ENCODE assay signal across 10 mouse cellular contexts in genomic region chr8:118285596-118286281, GRCm38 (mm10). TPM values are rescaled to one million over a fixed set of nuclear protein-coding genes. Genes with fewer than 3 reads are reported as not detected.
DNase-seq lines count a peak whose midpoint lies in the region; ATAC-seq lines count a peak whose summit lies in the region.
"Had no signal": no experiment of that assay in that cellular context is flagged by ENCODE, and none has a peak within 500 bp of the region (broad histone marks: within the 10 kb centered on the region; RNA-seq: fewer than 3 reads in every experiment).

No protein-coding gene starts in this region.

- H3K4me1 ChIP-seq in heart, embryonic 13.5 days: peaks cover 77% of the 10 kb centered on the region
- H3K4me1 ChIP-seq in midbrain, embryonic 16.5 days (ENCODE audit: control insufficient read depth, insufficient read depth, low read length): peaks cover 16% of the 10 kb centered on the region
- H3K4me1 ChIP-seq: liver, embryonic 15.5 days had no signal

- H3K4me2 ChIP-seq in heart, embryonic 13.5 days: peak overlapping the region; percentile 89
- peak overlapping the region; percentile 73 for H3K4me2 ChIP-seq in midbrain, embryonic 16.5 days (ENCODE audit: low read length)
- H3K4me2 ChIP-seq: liver, embryonic 15.5 days had no signal

- peak; percentile 52 for DNase-seq in gastrocnemius, adult 18-20 months (ENCODE audit: low spot score)
- no peak for DNase-seq in gastrocnemius, postnatal 10 days
- DNase-seq in R1 (ENCODE audit: low read depth, low spot score): peak; percentile 25
- DNase-seq in embryo, embryonic 10.5 days (ENCODE audit: low spot score): no peak
- DNase-seq in right cerebral cortex, adult 2 months (ENCODE audit: low spot score in 2 of 2): no peak
- DNase-seq: thymus, postnatal 14 days had no signal

- H3K4me3 ChIP-seq in heart, embryonic 13.5 days: peak overlapping the region; percentile 75
- peak overlapping the region; percentile 61 for H3K4me3 ChIP-seq in midbrain, embryonic 16.5 days (ENCODE audit: low read depth, low read length)
- H3K4me3 ChIP-seq: liver, embryonic 15.5 days had no signal

- no peaks in the 10 kb centered on the region for H3K36me3 ChIP-seq in heart, embryonic 13.5 days
- H3K36me3 ChIP-seq in midbrain, embryonic 16.5 days (ENCODE audit: control insufficient read depth, insufficient read depth, low read length): no peaks in the 10 kb centered on the region
- H3K36me3 ChIP-seq: liver, embryonic 15.5 days had no signal

- 28% methylated on average over 10 of the region's 10 CpGs for WGBS in heart, embryonic 13.5 days
- WGBS in midbrain, embryonic 16.5 days: 30% methylated on average over 10 of the region's 10 CpGs

- peak overlapping the region; percentile 91 for H3K27ac ChIP-seq in heart, embryonic 13.5 days (replicated peaks)
- 0 out of 2 replicates have a peak overlapping the region, but pooled peaks have one; percentile 2 for H3K27ac ChIP-seq in midbrain, embryonic 16.5 days (ENCODE audit: low read length)
- H3K27ac ChIP-seq: liver, embryonic 15.5 days had no signal

- H3K9ac ChIP-seq in heart, embryonic 13.5 days: peak overlapping the region; percentile 93
- H3K9ac ChIP-seq in midbrain, embryonic 16.5 days (ENCODE audit: low read depth, low read length): peak overlapping the region; percentile 62
- H3K9ac ChIP-seq: liver, embryonic 15.5 days had no signal

- ATAC-seq in heart, embryonic 13.5 days (ENCODE audit: extremely low read depth, insufficient number of reproducible peaks, low FRiP score, low TSS enrichment): no peak
- ATAC-seq in midbrain, embryonic 16.5 days: no peak
- ATAC-seq in frontal cortex, adult (ENCODE audit: low TSS enrichment): no peak

- peaks cover 3% of the 10 kb centered on the region for H3K27me3 ChIP-seq in heart, embryonic 13.5 days (replicated peaks)
- no peaks in the 10 kb centered on the region for H3K27me3 ChIP-seq in midbrain, embryonic 16.5 days (ENCODE audit: control insufficient read depth, insufficient read depth, low read depth, low read length)

- no peaks in the 10 kb centered on the region for H3K9me3 ChIP-seq in heart, embryonic 13.5 days
- H3K9me3 ChIP-seq in midbrain, embryonic 16.5 days (replicated peaks; ENCODE audit: control insufficient read depth, low read length, poor library complexity, severe bottlenecking): no peaks in the 10 kb centered on the region
- H3K9me3 ChIP-seq: liver, embryonic 15.5 days had no signal

RNA-seq across cellular contexts. Expression of gene Cdh13, which starts 2.2 kb away (rescaled TPM):
- 100 to 1,000 TPM in 1 of 2 experiments, 10 to 100 TPM in 1; 95.8 to 111 TPM for total RNA-seq in gastrocnemius, adult 18-20 months (2021)
- total RNA-seq in gastrocnemius, postnatal 10 days (2021): 100 to 1,000 TPM; 165 to 166 TPM
- polyA plus RNA-seq in heart, embryonic 13.5 days (2015; fragmentation: Nextera tagmentation; extraction: Ambion mirVana): 50.0 and 52.0 TPM in 2 replicates
- 98.0 and 159 TPM in 2 replicates for polyA plus RNA-seq in midbrain, embryonic 16.5 days (2015; fragmentation: Nextera tagmentation; extraction: Ambion mirVana)

Comparison
In these comparisons a context has a peak if more than half of its experiments do, and no peak if none do; other contexts are left out.
1. DNase-seq: peak in gastrocnemius, adult 18-20 months (single experiment) and R1 (single experiment); none in gastrocnemius, postnatal 10 days (single experiment), embryo, embryonic 10.5 days (single experiment) and right cerebral cortex, adult 2 months (0 of 2).